Mouse (Mus musculus): ENCODE data around the gene Elof1. TPM values are rescaled to one million over a fixed set of nuclear protein-coding genes. Genes with fewer than 3 reads are reported as not detected.
"Not testable (repeated sequence)": the region's sequence is repeated elsewhere in the genome, so short reads cannot be mapped to it uniquely, and the experiment has no call there.

Gene Elof1
- polyA plus RNA-seq, 1 experiment from 2014 or later = 96.9 TPM

DNA sequence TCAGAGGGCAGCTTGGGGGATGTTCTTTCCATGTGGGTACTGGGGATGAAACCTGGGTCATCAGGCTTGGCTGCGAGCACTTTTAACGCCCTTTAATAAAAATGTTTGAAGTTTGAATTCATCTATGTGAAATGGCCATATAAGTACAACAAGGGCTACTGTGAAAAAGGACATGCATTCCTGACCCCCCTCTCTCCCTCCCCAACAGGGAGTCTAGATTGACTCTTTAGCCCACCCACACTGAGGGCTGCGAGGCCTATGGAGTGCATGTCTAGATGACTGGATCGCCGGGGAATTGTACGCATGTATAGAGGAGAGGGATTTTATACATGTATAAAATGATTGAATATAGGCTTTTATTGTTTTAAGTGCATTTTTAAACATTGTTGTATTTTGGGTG is 31.0 kb downstream of the Elof1 start:
- Histone ChIP-seq H3K27me3 (no peaks in the 10 kb centered on the region), H3K36me3 (peaks cover 5% of the 10 kb centered on the region; the same call in 1 of the 2 replicates), H3K27ac (peak overlapping the region; percentile 82), H3K4me1 (replicated peaks) (peaks cover 9% of the 10 kb centered on the region), H3K9ac (peak overlapping the region; percentile 86), H3K4me2 (peak overlapping the region; percentile 88), H3K4me3 (peak overlapping the region; percentile 93), H3K9me3 (replicated peaks) (no peaks in the 10 kb centered on the region)
- 65% methylated on average over 6 of the region's 6 CpGs for WGBS
- no peak for ATAC-seq (replicated peaks; ENCODE audit: insufficient number of reproducible peaks, insufficient read depth, low FRiP score, low read depth)

DNA sequence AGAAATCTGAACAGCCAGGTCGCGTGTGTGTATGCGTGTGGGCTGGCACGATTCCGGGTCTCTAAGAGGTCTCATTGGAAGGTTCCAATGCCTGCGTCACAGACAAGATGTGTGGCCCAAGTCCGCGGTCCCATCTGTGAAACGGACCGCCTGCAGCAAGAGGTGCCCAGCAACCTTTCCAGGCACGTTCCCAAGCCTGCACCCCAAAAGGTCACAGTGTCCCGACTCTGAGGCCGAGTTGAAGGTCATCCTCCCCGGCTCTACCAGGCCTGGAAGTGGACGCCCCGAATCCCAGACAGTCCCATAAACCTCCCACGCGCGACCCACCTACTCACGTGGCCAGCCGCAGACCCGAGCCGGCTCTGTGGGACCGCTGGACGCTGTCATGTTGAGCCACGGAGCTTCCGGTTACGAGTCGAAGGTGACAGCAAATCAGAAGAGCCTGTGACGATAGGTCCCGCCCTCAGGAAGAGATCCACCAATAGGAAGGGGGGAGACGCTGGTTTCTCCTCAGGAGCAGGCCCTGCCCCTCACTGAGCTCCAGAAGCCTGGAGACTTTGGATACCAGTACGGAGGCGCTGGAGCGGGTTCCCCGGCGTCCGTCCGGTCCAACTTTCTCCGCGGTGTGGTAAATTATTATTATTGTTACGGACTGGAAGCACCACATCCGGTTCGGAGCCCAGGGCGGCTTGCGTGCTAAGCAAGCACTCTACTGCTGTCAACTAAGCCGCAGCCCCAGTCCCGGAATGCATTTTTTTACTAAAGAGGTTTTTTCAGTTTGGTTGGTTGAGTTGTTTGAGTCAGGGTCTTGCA is 31.7 kb downstream of the Elof1 start, which contains the start of gene Ecsit:
Gene Ecsit (minus strand): TSS at position 417 of the 813 bp plus-strand sequence.
- Histone ChIP-seq H3K27me3 (no peaks in the 10 kb centered on the region), H3K36me3 (peaks cover 5% of the 10 kb centered on the region; the same call in 1 of the 2 replicates), H3K4me3 (peak within 1 kb of the TSS; percentile 93), H3K4me1 (replicated peaks) (peaks cover 9% of the 10 kb centered on the region), H3K27ac (peak within 1 kb of the TSS; percentile 82), H3K9ac (peak within 1 kb of the TSS; percentile 86), H3K4me2 (peak within 1 kb of the TSS; percentile 88), H3K9me3 (replicated peaks) (no peaks in the 10 kb centered on the region)
- WGBS = under 1% methylated on average over 48 of the region's 48 CpGs
- ATAC-seq (replicated peaks; ENCODE audit: insufficient number of reproducible peaks, insufficient read depth, low FRiP score, low read depth) = peak; percentile 98

DNA sequence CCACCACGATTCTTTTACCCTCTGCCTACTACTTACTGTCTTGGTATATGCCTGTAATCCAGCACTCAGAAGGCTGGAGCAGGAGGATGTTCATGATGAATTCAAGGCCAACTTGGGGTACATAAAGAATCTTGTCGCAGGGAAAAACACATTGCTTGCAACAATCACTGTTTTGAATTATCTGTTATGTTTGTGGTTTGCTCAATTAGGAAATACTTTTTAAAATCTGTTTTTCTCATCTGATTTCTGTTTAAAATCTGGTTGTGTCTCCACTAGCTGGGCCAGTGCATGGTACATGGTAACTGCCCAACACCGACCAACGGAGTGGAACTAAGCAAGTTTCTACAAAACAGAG is 32.3 kb downstream of the Elof1 start:
- peak overlapping the region; percentile 93 for H3K4me3 ChIP-seq
- 31% methylated on average over 4 of the region's 4 CpGs for whole genome bisulfite sequencing
- H3K27me3 ChIP-seq = no peaks in the 10 kb centered on the region
- H3K9me3 ChIP-seq (replicated peaks) = no peaks in the 10 kb centered on the region
- H3K9ac ChIP-seq = peak overlapping the region; percentile 86
- no peak for ATAC-seq (replicated peaks; ENCODE audit: insufficient number of reproducible peaks, insufficient read depth, low FRiP score, low read depth)
- H3K4me1 ChIP-seq (replicated peaks) = peaks cover 9% of the 10 kb centered on the region
- peak overlapping the region; percentile 82 for H3K27ac ChIP-seq
- H3K4me2 ChIP-seq = peak overlapping the region; percentile 88
- H3K36me3 ChIP-seq = peaks cover 5% of the 10 kb centered on the region; the same call in 1 of the 2 replicates

DNA sequence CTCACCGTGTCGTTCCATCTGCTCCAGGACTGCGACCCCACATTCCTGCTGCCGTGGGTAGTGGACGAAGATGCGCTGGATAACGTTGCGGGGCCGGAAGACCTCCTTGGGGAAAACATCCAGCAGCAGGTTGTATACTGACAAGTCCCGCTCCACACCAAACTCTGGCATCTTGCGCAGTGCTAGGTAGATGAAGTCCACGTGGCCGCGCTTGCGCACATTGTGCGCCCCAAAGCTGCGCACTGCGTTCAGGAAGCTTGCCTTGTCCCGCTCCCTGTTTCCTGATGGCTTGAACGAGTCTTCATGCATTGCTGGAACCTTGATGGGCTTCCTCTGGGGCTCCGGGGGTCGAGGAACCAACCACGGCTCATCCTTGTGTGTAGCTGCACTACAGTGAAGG is 40.7 kb downstream of the Elof1 start:
- peaks cover 20% of the 10 kb centered on the region; the same call in 1 of the 2 replicates for H3K36me3 ChIP-seq
- 92% methylated on average over 23 of the region's 23 CpGs for WGBS

DNA sequence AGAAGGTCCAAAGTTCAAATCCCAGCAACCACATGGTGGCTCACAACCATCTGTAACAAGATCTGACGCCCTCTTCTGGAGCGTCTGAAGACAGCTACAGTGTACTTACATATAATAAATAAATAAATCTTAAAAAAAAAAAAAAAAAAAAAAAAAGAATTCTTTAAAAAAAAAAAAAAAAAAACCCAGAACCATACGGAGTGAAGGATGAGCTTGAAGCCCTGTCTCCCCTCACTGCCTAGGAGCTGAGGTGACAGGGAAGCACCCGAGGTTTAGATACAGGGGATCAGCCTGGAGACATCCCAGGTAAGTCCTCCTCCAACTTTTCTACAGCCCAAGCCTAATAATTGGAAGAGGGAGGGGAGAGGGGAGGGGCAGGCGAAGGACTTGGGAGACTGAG is 41.2 kb downstream of the Elof1 start:
- ATAC-seq (replicated peaks; ENCODE audit: insufficient number of reproducible peaks, insufficient read depth, low FRiP score, low read depth) = not testable (repeated sequence)
- peaks cover 20% of the 10 kb centered on the region; the same call in 1 of the 2 replicates for H3K36me3 ChIP-seq

More for the DNA sequence above, 40.7 kb downstream of the Elof1 start:
- H3K4me3 ChIP-seq = no peak overlapping the region
- no peak for ATAC-seq (replicated peaks; ENCODE audit: insufficient number of reproducible peaks, insufficient read depth, low FRiP score, low read depth)
- H3K4me1 ChIP-seq (replicated peaks) = peaks cover 5% of the 10 kb centered on the region; the same call in 1 of the 2 replicates
- no peak overlapping the region for H3K4me2 ChIP-seq
- H3K27ac ChIP-seq = no peak overlapping the region
- no peak overlapping the region for H3K9ac ChIP-seq
- H3K27me3 ChIP-seq = no peaks in the 10 kb centered on the region
- no peaks in the 10 kb centered on the region for H3K9me3 ChIP-seq (replicated peaks)

DNA sequence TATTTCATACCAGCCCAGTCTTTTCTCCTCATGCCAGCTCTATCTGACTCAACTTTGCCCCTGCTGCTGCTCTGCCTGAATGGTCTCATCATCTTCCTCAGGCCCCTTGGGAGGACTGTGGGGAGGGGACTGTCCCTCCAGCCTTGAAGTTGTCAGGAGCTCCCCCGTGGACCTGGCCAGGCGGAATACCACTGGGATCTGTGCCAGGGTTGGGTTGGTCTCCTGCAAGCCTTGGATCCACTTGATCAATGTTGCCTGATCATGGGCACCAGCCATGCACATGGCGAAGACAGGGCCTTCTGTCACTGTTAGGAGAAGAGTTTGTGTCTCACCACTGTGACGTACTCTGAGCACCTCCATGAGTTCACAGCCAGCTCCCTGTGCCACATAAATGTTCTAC is 44.7 kb downstream of the Elof1 start:
- H3K9ac ChIP-seq = no peak overlapping the region
- no peak for ATAC-seq (replicated peaks; ENCODE audit: insufficient number of reproducible peaks, insufficient read depth, low FRiP score, low read depth)
- H3K9me3 ChIP-seq (replicated peaks) = no peaks in the 10 kb centered on the region
- H3K36me3 ChIP-seq = peaks cover 29% of the 10 kb centered on the region; the same call in 1 of the 2 replicates
- no peak overlapping the region for H3K27ac ChIP-seq
- H3K4me1 ChIP-seq (replicated peaks) = peaks cover 17% of the 10 kb centered on the region
- H3K4me3 ChIP-seq = no peak overlapping the region
- 93% methylated on average over 4 of the region's 4 CpGs for WGBS
- H3K27me3 ChIP-seq = no peaks in the 10 kb centered on the region
- no peak overlapping the region for H3K4me2 ChIP-seq

More for the DNA sequence above, 41.2 kb downstream of the Elof1 start:
- not testable (repeated sequence) for H3K9ac ChIP-seq; H3K4me2 ChIP-seq; H3K4me1 ChIP-seq (replicated peaks); H3K27ac ChIP-seq; H3K4me3 ChIP-seq; H3K27me3 ChIP-seq; H3K9me3 ChIP-seq (replicated peaks)
- WGBS = 86% methylated on average over 5 of the region's 5 CpGs

DNA sequence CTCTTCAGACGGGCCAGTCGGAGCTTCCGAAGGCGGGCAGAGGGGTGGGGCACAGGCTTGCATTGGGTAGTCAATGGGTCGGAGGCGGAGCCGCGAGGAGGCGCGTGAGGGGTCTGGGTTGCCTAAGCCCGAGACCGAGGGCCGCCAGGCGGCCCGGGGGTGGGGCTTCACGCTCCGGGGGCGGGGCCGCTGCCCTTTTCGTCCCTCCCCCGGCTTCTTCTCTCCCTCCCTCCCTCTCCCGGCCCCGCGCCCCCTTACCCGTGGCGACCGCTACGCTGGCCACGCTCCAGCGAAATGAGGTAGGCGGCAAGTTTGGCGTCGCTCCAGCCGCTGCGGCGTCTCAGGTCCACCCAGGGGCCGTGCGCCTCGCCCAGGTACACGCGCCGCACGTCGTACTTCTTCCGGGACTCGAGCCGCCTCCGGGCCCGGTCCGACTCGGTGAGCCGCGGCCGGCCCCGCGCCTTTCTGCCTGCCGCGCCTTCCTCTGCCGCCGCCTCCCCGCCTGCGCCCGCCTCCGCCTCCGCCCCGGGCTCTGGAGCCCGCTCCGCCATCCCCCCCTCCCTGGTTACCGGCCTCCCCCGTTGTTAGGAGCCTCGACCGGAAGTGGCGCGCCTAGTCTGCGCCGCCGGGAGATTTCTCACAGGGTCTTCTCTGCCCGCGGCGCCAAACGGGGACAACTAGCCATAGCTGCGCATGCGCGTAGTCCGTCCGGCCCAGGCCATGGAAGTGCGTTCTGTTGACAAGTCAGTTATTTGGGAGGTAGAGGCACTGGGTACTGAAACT is 46.0 kb downstream of the Elof1 start, which contains the start of the genes Gm49318 and Zfp653:
Gene Gm49318 (minus strand): TSS at position 469 of the 783 bp plus-strand sequence.
Gene Zfp653 (minus strand): TSS at position 586 of the 783 bp plus-strand sequence.
- peak within 1 kb of the TSS; percentile 91 for H3K9ac ChIP-seq
- peaks cover 21% of the 10 kb centered on the region; the same call in 1 of the 2 replicates for H3K36me3 ChIP-seq
- no peaks in the 10 kb centered on the region for H3K9me3 ChIP-seq (replicated peaks)
- ATAC-seq (replicated peaks; ENCODE audit: insufficient number of reproducible peaks, insufficient read depth, low FRiP score, low read depth) = peak; percentile 96
- H3K27ac ChIP-seq = peak within 1 kb of the TSS; percentile 100
- under 1% methylated on average over 84 of the region's 87 CpGs for WGBS
- H3K4me3 ChIP-seq = peak within 1 kb of the TSS; percentile 90
- H3K4me2 ChIP-seq = peak within 1 kb of the TSS; percentile 70
- H3K4me1 ChIP-seq (replicated peaks) = peaks cover 17% of the 10 kb centered on the region
- H3K27me3 ChIP-seq = no peaks in the 10 kb centered on the region

DNA sequence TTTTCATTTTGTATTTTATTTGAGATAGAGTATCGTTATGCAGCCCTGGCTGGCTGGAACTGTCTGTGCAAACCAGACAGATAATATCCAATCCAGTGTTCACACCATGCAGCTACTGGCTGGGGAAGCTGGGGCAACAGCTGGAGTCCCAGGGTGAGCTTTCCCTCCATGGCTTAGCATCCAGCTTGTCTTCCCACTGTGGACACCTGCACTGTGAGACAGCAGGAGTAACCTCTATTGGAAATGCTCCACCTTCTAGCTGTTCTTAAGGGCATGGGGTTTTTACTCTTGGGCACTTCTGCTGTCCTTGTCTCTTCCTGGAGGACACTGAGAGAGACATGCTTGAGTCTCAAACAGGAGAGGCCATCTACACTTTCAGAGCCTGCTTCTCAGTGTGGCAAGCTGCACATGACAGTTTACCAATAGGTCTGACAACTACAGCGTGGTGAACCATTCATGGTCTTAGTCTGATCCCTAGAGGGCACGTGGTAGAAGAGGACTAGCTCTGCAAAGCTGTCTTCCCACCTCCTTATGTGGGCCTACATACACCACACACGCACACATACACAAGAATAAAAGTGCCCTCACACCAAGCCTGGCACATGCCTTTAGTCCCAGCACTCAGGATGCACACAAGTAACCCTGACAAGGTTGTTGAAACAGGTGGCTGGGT is 47.0 kb downstream of the Elof1 start:
- 66% methylated on average over 4 of the region's 4 CpGs for WGBS
- H3K4me2 ChIP-seq = peak overlapping the region; percentile 70
- peak overlapping the region; percentile 91 for H3K9ac ChIP-seq
- no peaks in the 10 kb centered on the region for H3K27me3 ChIP-seq
- no peak for ATAC-seq (replicated peaks; ENCODE audit: insufficient number of reproducible peaks, insufficient read depth, low FRiP score, low read depth)
- H3K9me3 ChIP-seq (replicated peaks) = no peaks in the 10 kb centered on the region
- peak overlapping the region; percentile 90 for H3K4me3 ChIP-seq
- H3K27ac ChIP-seq = peak overlapping the region; percentile 100
- H3K36me3 ChIP-seq = peaks cover 28% of the 10 kb centered on the region
- H3K4me1 ChIP-seq (replicated peaks) = peaks cover 17% of the 10 kb centered on the region

DNA sequence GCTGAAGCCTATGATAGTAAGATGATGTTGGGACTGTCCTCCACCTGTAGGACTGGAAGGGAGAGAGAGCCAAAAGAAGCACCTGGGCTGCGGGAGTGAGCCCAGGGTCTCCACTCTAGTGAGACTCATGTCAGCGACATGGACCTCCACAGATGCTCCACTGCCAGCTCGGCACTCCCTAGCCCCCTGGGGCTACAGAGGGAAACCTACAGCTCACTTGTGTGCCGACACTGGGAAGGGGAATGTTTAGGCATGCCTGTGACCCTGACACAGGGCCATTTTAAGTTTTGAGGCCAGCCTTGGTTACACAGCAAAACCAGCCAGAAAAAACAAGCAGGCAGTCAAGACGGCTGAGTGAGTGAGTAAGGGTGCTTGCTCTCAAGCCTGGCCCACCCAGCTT is 49.8 kb downstream of the Elof1 start:
- Histone ChIP-seq H3K27me3 (no peaks in the 10 kb centered on the region), H3K9me3 (replicated peaks) (no peaks in the 10 kb centered on the region), H3K4me3 (no peak overlapping the region), H3K9ac (no peak overlapping the region), H3K4me2 (no peak overlapping the region), H3K27ac (no peak overlapping the region), H3K4me1 (replicated peaks) (peaks cover 17% of the 10 kb centered on the region), H3K36me3 (peaks cover 30% of the 10 kb centered on the region)
- 78% methylated on average over 5 of the region's 5 CpGs for WGBS
- ATAC-seq (replicated peaks; ENCODE audit: insufficient number of reproducible peaks, insufficient read depth, low FRiP score, low read depth) = no peak

DNA sequence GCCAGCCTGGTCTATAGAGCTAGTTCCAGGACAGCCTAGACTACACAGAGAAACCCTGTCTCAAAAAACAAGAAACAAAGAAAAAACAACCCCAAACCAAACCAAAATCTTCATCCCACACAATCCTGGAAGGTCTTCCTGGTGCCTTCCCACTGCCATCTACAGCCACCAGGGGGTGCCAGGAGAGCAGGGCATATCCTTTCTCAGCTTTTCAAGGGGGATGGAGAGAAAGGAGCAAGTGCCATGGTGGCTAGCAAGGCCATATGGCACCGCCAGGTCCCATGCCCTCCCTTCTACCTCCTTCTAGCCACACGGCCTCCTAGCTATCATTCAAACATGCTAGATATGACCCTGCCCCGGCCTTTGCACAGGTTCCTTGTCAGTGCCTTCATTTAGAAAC is 50.5 kb downstream of the Elof1 start:
- Histone ChIP-seq H3K4me3 (no peak overlapping the region), H3K9me3 (replicated peaks) (no peaks in the 10 kb centered on the region), H3K27me3 (no peaks in the 10 kb centered on the region), H3K27ac (no peak overlapping the region), H3K36me3 (peaks cover 33% of the 10 kb centered on the region), H3K4me1 (replicated peaks) (peaks cover 14% of the 10 kb centered on the region), H3K4me2 (no peak overlapping the region), H3K9ac (no peak overlapping the region)
- 75% methylated on average over 3 of the region's 3 CpGs for WGBS
- ATAC-seq (replicated peaks; ENCODE audit: insufficient number of reproducible peaks, insufficient read depth, low FRiP score, low read depth) = no peak

DNA sequence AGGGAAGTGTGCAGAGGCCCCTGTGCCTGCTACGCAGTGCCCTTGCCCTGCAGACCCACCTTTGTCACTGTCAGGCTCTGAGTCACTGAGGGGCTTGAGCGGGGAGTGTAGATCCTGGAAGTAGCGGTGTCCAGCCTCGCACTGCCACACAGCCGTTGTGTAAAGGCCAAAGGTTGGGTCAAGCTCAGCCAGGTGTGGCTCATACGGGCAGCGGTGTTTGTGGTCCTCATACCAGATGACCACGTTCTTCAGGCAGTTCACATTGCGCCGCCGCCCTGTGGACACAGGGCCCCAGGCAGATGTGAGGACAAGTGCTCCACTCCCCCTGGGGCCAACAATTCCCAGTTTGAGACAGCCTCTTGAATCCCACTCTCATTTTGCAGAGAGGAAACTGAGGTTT is 51.3 kb downstream of the Elof1 start:
- H3K9ac ChIP-seq = no peak overlapping the region
- H3K27ac ChIP-seq = no peak overlapping the region
- ATAC-seq (replicated peaks; ENCODE audit: insufficient number of reproducible peaks, insufficient read depth, low FRiP score, low read depth) = no peak
- no peak overlapping the region for H3K4me3 ChIP-seq
- H3K27me3 ChIP-seq = no peaks in the 10 kb centered on the region
- H3K9me3 ChIP-seq (replicated peaks) = no peaks in the 10 kb centered on the region
- H3K36me3 ChIP-seq = peaks cover 36% of the 10 kb centered on the region
- WGBS = 94% methylated on average over 11 of the region's 11 CpGs
- peaks cover 13% of the 10 kb centered on the region for H3K4me1 ChIP-seq (replicated peaks)
- H3K4me2 ChIP-seq = no peak overlapping the region

Data from heart, embryonic 15.5 days (tissue).